ENCODE assay signal across 16 mouse cellular contexts in genomic region chr19:57367849-57368387, GRCm38 (mm10). TPM values are rescaled to one million over a fixed set of nuclear protein-coding genes. Genes with fewer than 3 reads are reported as not detected.
DNase-seq lines count a peak whose midpoint lies in the region; ATAC-seq and TF ChIP-seq lines count a peak whose summit lies in the region.
"Had no signal": no experiment of that assay in that cellular context is flagged by ENCODE, and none has a peak within 500 bp of the region (broad histone marks: within the 10 kb centered on the region; RNA-seq: fewer than 3 reads in every experiment).

No protein-coding gene starts in this region.

- H3K79me2 ChIP-seq in myocyte (ENCODE audit: control insufficient read depth, insufficient read depth) = peaks cover 69% of the 10 kb centered on the region

- H3K27ac ChIP-seq in heart, embryonic 15.5 days = peak overlapping the region; percentile 60
- peak overlapping the region; percentile 53 for H3K27ac ChIP-seq in intestine, embryonic 16.5 days (ENCODE audit: low read length)
- H3K27ac ChIP-seq: embryonic facial prominence, embryonic 12.5 days; hindbrain, postnatal 0 days had no signal

- no peak for DNase-seq in heart, adult 11 months
- DNase-seq in brain, adult 2 months (ENCODE audit: low read depth, low spot score) = peak; percentile 47
- DNase-seq in left cerebral cortex, adult 18-20 months (ENCODE audit: low spot score in 2 of 2) = no peak
- DNase-seq in gastrocnemius, postnatal 25 days = no peak
- DNase-seq: adrenal gland, postnatal 36 days; cerebellum, postnatal 36 days; kidney, postnatal 4 days; lung, embryonic 14.5 days; midbrain, embryonic 14.5 days; thymus, adult 2 months had no signal

- WGBS in heart, embryonic 15.5 days = 62% methylated on average over 11 of the region's 11 CpGs
- 70% methylated on average over 11 of the region's 11 CpGs for WGBS in intestine, embryonic 16.5 days

- no peaks in the 10 kb centered on the region for H3K27me3 ChIP-seq in heart, embryonic 15.5 days
- H3K27me3 ChIP-seq in intestine, embryonic 16.5 days (replicated peaks; ENCODE audit: control insufficient read depth, insufficient read depth, low read length) = no peaks in the 10 kb centered on the region
- H3K27me3 ChIP-seq in myocyte (ENCODE audit: control insufficient read depth, insufficient read depth, insufficient read length) = no peaks in the 10 kb centered on the region
- H3K27me3 ChIP-seq: embryonic facial prominence, embryonic 12.5 days had no signal

- H3K4me1 ChIP-seq in heart, embryonic 15.5 days (replicated peaks) = peaks cover 59% of the 10 kb centered on the region
- H3K4me1 ChIP-seq in intestine, embryonic 16.5 days (ENCODE audit: control insufficient read depth, insufficient read depth, low read length) = peaks cover 41% of the 10 kb centered on the region

- H3ac ChIP-seq in myocyte (ENCODE audit: control insufficient read depth, insufficient read length) = no peak overlapping the region

- no peak for ATAC-seq in heart, embryonic 15.5 days (replicated peaks; ENCODE audit: insufficient number of reproducible peaks, insufficient read depth, low FRiP score, low read depth)
- ATAC-seq in intestine, embryonic 16.5 days = no peak
- ATAC-seq: activated CD4-positive, CD25-positive, alpha-beta regulatory T cell, adult 4 months; hindbrain, postnatal 0 days had no signal

- TF ChIP-seq POLR2A in myocyte (IDR thresholded peaks at IDR 0.05; ENCODE audit: insufficient read length, low read depth) = no peak

- no peaks in the 10 kb centered on the region for H3K9me3 ChIP-seq in heart, embryonic 15.5 days (replicated peaks)
- H3K9me3 ChIP-seq in intestine, embryonic 16.5 days (ENCODE audit: control insufficient read depth, low read length) = no peaks in the 10 kb centered on the region
- H3K9me3 ChIP-seq: embryonic facial prominence, embryonic 12.5 days had no signal

- H3K9ac ChIP-seq in heart, embryonic 15.5 days = no peak overlapping the region
- no peak overlapping the region for H3K9ac ChIP-seq in intestine, embryonic 16.5 days (ENCODE audit: low read depth, low read length)
- H3K9ac ChIP-seq: embryonic facial prominence, embryonic 12.5 days; lung, embryonic 14.5 days had no signal

- H3K36me3 ChIP-seq in heart, embryonic 15.5 days = peaks cover 41% of the 10 kb centered on the region
- H3K36me3 ChIP-seq in intestine, embryonic 16.5 days (ENCODE audit: control insufficient read depth, insufficient read depth, low read length) = peaks cover 9% of the 10 kb centered on the region; the same call in 1 of the 2 replicates
- peaks cover 12% of the 10 kb centered on the region for H3K36me3 ChIP-seq in myocyte (ENCODE audit: control insufficient read depth, insufficient read depth)

- H3K4me3 ChIP-seq in heart, embryonic 15.5 days = no peak overlapping the region
- H3K4me3 ChIP-seq in intestine, embryonic 16.5 days (ENCODE audit: low read length) = no peak overlapping the region
- H3K4me3 ChIP-seq in myocyte = no peak overlapping the region
- H3K4me3 ChIP-seq: embryonic facial prominence, embryonic 12.5 days had no signal

- H3K4me2 ChIP-seq in heart, embryonic 15.5 days = no peak overlapping the region
- no peak overlapping the region for H3K4me2 ChIP-seq in intestine, embryonic 16.5 days (ENCODE audit: low read depth, low read length)
- peak overlapping the region; percentile 8 for H3K4me2 ChIP-seq in myocyte (ENCODE audit: low read depth)
- H3K4me2 ChIP-seq: embryonic facial prominence, embryonic 12.5 days; lung, embryonic 14.5 days had no signal

TF ChIP-seq in myocyte, 11 proteins besides CTCF, POLR2A, EP300 and RAD21:
- TF ChIP-seq MAX (IDR thresholded peaks at IDR 0.05; ENCODE audit: low read depth) (no peak), TCF12 (IDR thresholded peaks at IDR 0.05; ENCODE audit: insufficient read depth, poor library complexity, severe bottlenecking) (no peak), MYOD1 (IDR thresholded peaks at IDR 0.05; ENCODE audit: control insufficient read depth in 1 of 3, insufficient read length in 2 of 3, low read depth in 2 of 3) (no peak), SRF (IDR thresholded peaks at IDR 0.05; ENCODE audit: control insufficient read depth, insufficient read length, low read depth) (no peak), POLR2AphosphoS2 (IDR thresholded peaks at IDR 0.05; ENCODE audit: insufficient read length, low read depth) (no peak)

RNA-seq across cellular contexts. Expression of gene Fam160b1, which starts 7.4 kb away (rescaled TPM):
- polyA plus RNA-seq in heart, embryonic 15.5 days (2015; fragmentation: Nextera tagmentation; extraction: Ambion mirVana) = 9.4 and 11.1 TPM in 2 replicates
- polyA plus RNA-seq in intestine, embryonic 16.5 days (2015; fragmentation: Nextera tagmentation; extraction: Ambion mirVana) = 9.9 and 11.8 TPM in 2 replicates
- 7.1 TPM for polyA plus RNA-seq in myocyte (2012; fragmentation: generic; extraction: Trizol)
- total RNA-seq in left cerebral cortex, adult 18-20 months (2021) = 10 to 100 TPM; 25.3 to 26.3 TPM
- 1 to 10 TPM; 8.2 to 9.0 TPM for total RNA-seq in gastrocnemius, postnatal 25 days (2021)

RNA-seq across cellular contexts. Expression of gene Ablim1, which starts 53.2 kb away (rescaled TPM):
- 56.2 and 63.8 TPM in 2 replicates for polyA plus RNA-seq in heart, embryonic 15.5 days (2015; fragmentation: Nextera tagmentation; extraction: Ambion mirVana)
- 29.2 and 32.0 TPM in 2 replicates for polyA plus RNA-seq in intestine, embryonic 16.5 days (2015; fragmentation: Nextera tagmentation; extraction: Ambion mirVana)
- 29.9 TPM for polyA plus RNA-seq in myocyte (2012; fragmentation: generic; extraction: Trizol)
- total RNA-seq in left cerebral cortex, adult 18-20 months (2021) = 100 to 1,000 TPM; 115 to 119 TPM
- 10 to 100 TPM; 37.6 to 41.4 TPM for total RNA-seq in gastrocnemius, postnatal 25 days (2021)
